Mouse (Mus musculus) ES-E14 (cell line): ENCODE results near the gene Slc6a17. TPM values are rescaled to one million over a fixed set of nuclear protein-coding genes. Genes with fewer than 3 reads are reported as not detected.

ENCODE experiments used
- DNase-seq: peaks from one replicate; pipeline ENCODE4 v3.0.0-alpha.2; 2013; ENCODE audit warnings: low read depth, low spot score
- H3K27ac ChIP-seq: 2 replicates; pipeline ENCODE4 v1.5.1; 2012; ENCODE audit warnings: low read depth, mild to moderate bottlenecking, low read length, moderate library complexity, mixed read lengths; ENCODE audit not compliant: poor library complexity, insufficient read depth, severe bottlenecking
- H3K36me3 ChIP-seq: 2 replicates; pipeline ENCODE4 v1.6.1; 2012; ENCODE audit warnings: mild to moderate bottlenecking, low read length, moderate library complexity, mixed read lengths; ENCODE audit not compliant: control insufficient read depth, poor library complexity, insufficient read depth, severe bottlenecking
- H3K4me1 ChIP-seq, 2 experiments: fragments of 150-350 bp in 1 of 2; sonication (generic) in 1 of 2; 2 replicates each; pipeline ENCODE4 v1.6.1; 2012; ENCODE audit warnings: low read length in 2 of 2, mild to moderate bottlenecking in 1 of 2, mixed read lengths in 1 of 2; ENCODE audit not compliant: control insufficient read depth in 2 of 2, insufficient read depth in 2 of 2, poor library complexity in 1 of 2
- H3K4me3 ChIP-seq, 2 experiments: fragments of 150-350 bp in 1 of 2; sonication (generic) in 1 of 2; 2 replicates each; pipeline ENCODE4 v1.5.1; 2012; ENCODE audit warnings: low read length in 2 of 2, low read depth in 1 of 2, mild to moderate bottlenecking in 1 of 2, mixed read lengths in 1 of 2; ENCODE audit not compliant: insufficient read depth in 1 of 2, poor library complexity in 1 of 2, severe bottlenecking in 1 of 2
- H3K9ac ChIP-seq: 2 replicates; pipeline ENCODE4 v1.6.1; 2012; ENCODE audit warnings: low read depth, mild to moderate bottlenecking, low read length, mixed read lengths; ENCODE audit not compliant: poor library complexity, insufficient read depth, severe bottlenecking
- H3K9me3 ChIP-seq: fragments of 150-350 bp; sonication (generic); 2 replicates; pipeline ENCODE4 v1.6.1; 2012; ENCODE audit warnings: low read depth, mild to moderate bottlenecking, low read length; ENCODE audit not compliant: control insufficient read depth, insufficient read depth
- CHD2 ChIP-seq: IDR thresholded peaks from 2 replicates; pipeline ENCODE4 v1.6.1; 2014; ENCODE audit warnings: mild to moderate bottlenecking, low read depth, low read length, inconsistent platforms
- HCFC1 ChIP-seq: IDR thresholded peaks from 2 replicates; pipeline ENCODE4 v1.6.1; 2012; ENCODE audit warnings: low read length, inconsistent platforms, borderline replicate concordance; ENCODE audit not compliant: insufficient read depth
- MAFK ChIP-seq: IDR thresholded peaks from 2 replicates; pipeline ENCODE4 v1.6.1; 2014; ENCODE audit warnings: mild to moderate bottlenecking, low read depth, low read length, inconsistent platforms; ENCODE audit not compliant: insufficient read depth
- ZC3H11A ChIP-seq: IDR thresholded peaks from 2 replicates; pipeline ENCODE4 v1.6.1; 2012; ENCODE audit warnings: low read depth, mild to moderate bottlenecking, inconsistent platforms, low read length, borderline replicate concordance
- ZNF384 ChIP-seq: IDR thresholded peaks from 2 replicates; pipeline ENCODE4 v1.6.1; 2012; ENCODE audit warnings: low read depth, low read length, inconsistent platforms
- in situ Hi-C, 2 experiments: fragments of 600-800 bp; cut with MboI; formaldehyde crosslinking; loops; one replicate each; pipeline ENCODE4 v1.15.1; 2025; ENCODE audit warnings: low sequenced_read_pairs in 2 of 2, inconsistent platforms in 1 of 2; ENCODE audit not compliant: unreplicated experiment in 2 of 2
- total RNA-seq: library from RNA; depleted of rRNA; stranded (reverse); fragments of 300-350 nt; gene quantifications from 2 replicates; pipeline ENCODE4 v1.2.3, GENCODE M21; 2012

The Slc6a17 gene
- total RNA-seq, 1 experiment, result 0.49 TPM

GRCm38 (mm10) chr3:107437666-107438065 lies 80.2 kb downstream of the Slc6a17 start:
- H3K27ac ChIP-seq, result no peak overlapping the region
- TF ChIP-seq CHD2, result no peak
- TF ChIP-seq HCFC1, result no peak
- TF ChIP-seq ZNF384, result no peak
- H3K4me1 ChIP-seq, result 0 out of 4 replicates have a peak, but pooled peaks cover 0 to 2% of the 10 kb centered on the region in 2 experiments
- in situ Hi-C loops, result no loop called here
- no peak overlapping the region for H3K4me3 ChIP-seq
- no peak overlapping the region for H3K9ac ChIP-seq
- no peak for DNase-seq
- H3K9me3 ChIP-seq, result no peaks in the 10 kb centered on the region
- H3K36me3 ChIP-seq, result no peaks in the 10 kb centered on the region

- no peaks in the 10 kb centered on the region for H3K4me1 ChIP-seq
- H3K4me3 ChIP-seq, result no peak overlapping the region
- no peak overlapping the region for H3K27ac ChIP-seq
- no peak overlapping the region for H3K9ac ChIP-seq
- in situ Hi-C loops, result no loop called here
- no peaks in the 10 kb centered on the region for H3K9me3 ChIP-seq
- H3K36me3 ChIP-seq, result no peaks in the 10 kb centered on the region
- DNase-seq, result no peak
- no peak for TF ChIP-seq ZC3H11A
- no peak for TF ChIP-seq CHD2
- no peak for TF ChIP-seq HCFC1
- TF ChIP-seq ZNF384, result no peak
- no peak for TF ChIP-seq MAFK
Measured at GRCm38 (mm10) chr3:107436434-107436833, 81.4 kb downstream of the Slc6a17 start.

- H3K4me3 ChIP-seq, result no peak overlapping the region
- no peak overlapping the region for H3K27ac ChIP-seq
- in situ Hi-C loops, result no loop called here
- H3K4me1 ChIP-seq, result no peaks in the 10 kb centered on the region
- no peak for DNase-seq
- H3K9me3 ChIP-seq, result no peaks in the 10 kb centered on the region
- H3K36me3 ChIP-seq, result no peaks in the 10 kb centered on the region
- no peak for TF ChIP-seq ZC3H11A
- no peak overlapping the region for H3K9ac ChIP-seq
Measured at GRCm38 (mm10) chr3:107433614-107434013, 84.2 kb downstream of the Slc6a17 start.

DNA sequence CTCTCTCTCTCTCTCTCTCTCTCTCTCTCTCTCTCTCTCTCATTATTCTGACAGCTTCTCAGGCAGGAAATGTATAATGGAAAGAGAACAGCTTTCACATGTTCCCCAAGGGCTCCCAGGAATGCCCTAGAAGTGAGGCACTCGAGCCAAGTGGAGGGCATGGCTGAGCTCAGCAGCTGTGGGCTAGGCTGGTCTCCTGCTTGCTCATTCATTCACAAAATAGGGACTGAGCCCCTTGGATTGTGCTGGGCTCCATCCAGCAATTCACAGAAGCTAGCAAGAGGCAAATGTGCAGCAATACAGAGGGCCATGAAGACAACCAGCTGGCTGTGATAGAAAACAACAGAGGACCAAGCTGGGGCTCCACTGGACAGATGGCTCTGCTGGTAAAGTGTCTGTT lies 86.5 kb downstream of the Slc6a17 start:
- in situ Hi-C loops, result no loop called here
- TF ChIP-seq ZNF384 (no peak), CHD2 (no peak), MAFK (no peak), ZC3H11A (no peak), HCFC1 (no peak)
- no peak for DNase-seq
- Histone ChIP-seq H3K27ac (no peak overlapping the region), H3K9ac (no peak overlapping the region), H3K4me3 (no peak overlapping the region), H3K9me3 (no peaks in the 10 kb centered on the region), H3K36me3 (no peaks in the 10 kb centered on the region), H3K4me1 (no peaks in the 10 kb centered on the region)

GRCm38 (mm10) chr3:107424258-107425041 lies 93.4 kb downstream of the Slc6a17 start:
- in situ Hi-C loops, result no loop called here
- no peaks in the 10 kb centered on the region for H3K4me1 ChIP-seq
- no peaks in the 10 kb centered on the region for H3K36me3 ChIP-seq
- H3K9ac ChIP-seq, result no peak overlapping the region
- H3K27ac ChIP-seq, result no peak overlapping the region
- DNase-seq, result no peak
- TF ChIP-seq HCFC1, result no peak
- TF ChIP-seq ZC3H11A, result no peak
- TF ChIP-seq CHD2, result no peak
- no peak for TF ChIP-seq MAFK
- TF ChIP-seq ZNF384, result no peak
- no peaks in the 10 kb centered on the region for H3K9me3 ChIP-seq
- H3K4me3 ChIP-seq, result no peak overlapping the region
